Mouse (Mus musculus) testis, adult 2 months (tissue): Measurements from ENCODE around the gene Pgam1.

Experiments
- CTCF ChIP-seq: fragments of 200-500 bp; IDR thresholded peaks from 2 replicates; pipeline ENCODE4 v1.5.1; 2012; ENCODE audit warnings: low read depth, mild to moderate bottlenecking, inconsistent platforms, low read length, moderate library complexity; ENCODE audit not compliant: control insufficient read depth, insufficient read depth, insufficient replicate concordance
- POLR2A ChIP-seq: fragments of 200-500 bp; IDR thresholded peaks from 2 replicates; pipeline ENCODE4 v1.6.1; 2012; ENCODE audit warnings: low read depth, mild to moderate bottlenecking, inconsistent platforms, low read length, moderate library complexity; ENCODE audit not compliant: control insufficient read depth

- TF ChIP-seq POLR2A (no peak), CTCF (no peak)
Measured at GRCm38 (mm10) chr19:41872285-41872684, 39.4 kb upstream of the Pgam1 start.
